Comparison of ENCODE assay signal across 14 mouse cellular contexts in genomic region chr1:186137873-186138272, GRCm38 (mm10). TPM values are rescaled to one million over a fixed set of nuclear protein-coding genes. Genes with fewer than 3 reads are reported as not detected.
DNase-seq lines count a peak whose midpoint lies in the region; ATAC-seq lines count a peak whose summit lies in the region.
"Had no signal": no experiment of that assay in that cellular context is flagged by ENCODE, and none has a peak within 500 bp of the region (broad histone marks: within the 10 kb centered on the region; RNA-seq: fewer than 3 reads in every experiment).

No protein-coding gene starts in this region.

- H3K27ac ChIP-seq in forebrain, embryonic 13.5 days, result no peak overlapping the region
- H3K27ac ChIP-seq in forebrain, embryonic 10.5 days, result no peak overlapping the region
- no peak overlapping the region for H3K27ac ChIP-seq in forebrain, embryonic 16.5 days (ENCODE audit: low read length)
- H3K27ac ChIP-seq: heart, embryonic 15.5 days; hindbrain, embryonic 13.5 days had no signal

- no peaks in the 10 kb centered on the region for H3K4me1 ChIP-seq in forebrain, embryonic 13.5 days
- H3K4me1 ChIP-seq in forebrain, embryonic 10.5 days, result no peaks in the 10 kb centered on the region
- H3K4me1 ChIP-seq in forebrain, embryonic 16.5 days (replicated peaks; ENCODE audit: control insufficient read depth, insufficient read depth, low read length), result no peaks in the 10 kb centered on the region
- H3K4me1 ChIP-seq: heart, embryonic 15.5 days; hindbrain, embryonic 13.5 days had no signal

- H3K4me3 ChIP-seq in forebrain, embryonic 13.5 days, result no peak overlapping the region
- H3K4me3 ChIP-seq in forebrain, embryonic 10.5 days, result no peak overlapping the region
- H3K4me3 ChIP-seq in forebrain, embryonic 16.5 days (replicated peaks; ENCODE audit: low read length), result no peak overlapping the region
- H3K4me3 ChIP-seq: heart, embryonic 15.5 days; hindbrain, embryonic 13.5 days had no signal

- no peaks in the 10 kb centered on the region for H3K27me3 ChIP-seq in forebrain, embryonic 13.5 days
- no peaks in the 10 kb centered on the region for H3K27me3 ChIP-seq in forebrain, embryonic 10.5 days (ENCODE audit: poor library complexity, severe bottlenecking)
- H3K27me3 ChIP-seq in forebrain, embryonic 16.5 days (replicated peaks; ENCODE audit: control insufficient read depth, insufficient read depth, low read length), result peaks cover 28% of the 10 kb centered on the region
- H3K27me3 ChIP-seq: heart, embryonic 15.5 days; hindbrain, embryonic 13.5 days had no signal

- 60% methylated on average over 12 of the region's 12 CpGs for WGBS in forebrain, embryonic 13.5 days
- 85% methylated on average over 12 of the region's 12 CpGs for WGBS in forebrain, embryonic 10.5 days
- 42% methylated on average over 12 of the region's 12 CpGs for WGBS in forebrain, embryonic 16.5 days

- no peak overlapping the region for H3K4me2 ChIP-seq in forebrain, embryonic 13.5 days
- H3K4me2 ChIP-seq in forebrain, embryonic 16.5 days (ENCODE audit: low read length), result no peak overlapping the region
- H3K4me2 ChIP-seq: heart, embryonic 15.5 days; hindbrain, embryonic 13.5 days had no signal

- H3K9me3 ChIP-seq in forebrain, embryonic 13.5 days (replicated peaks), result no peaks in the 10 kb centered on the region
- H3K9me3 ChIP-seq in forebrain, embryonic 10.5 days, result no peaks in the 10 kb centered on the region
- H3K9me3 ChIP-seq in forebrain, embryonic 16.5 days (ENCODE audit: control insufficient read depth, low read length), result no peaks in the 10 kb centered on the region
- H3K9me3 ChIP-seq: heart, embryonic 15.5 days; hindbrain, embryonic 13.5 days had no signal

- H3K9ac ChIP-seq in forebrain, embryonic 13.5 days, result no peak overlapping the region
- no peak overlapping the region for H3K9ac ChIP-seq in forebrain, embryonic 16.5 days (replicated peaks; ENCODE audit: low read depth, low read length)
- H3K9ac ChIP-seq: heart, embryonic 15.5 days; hindbrain, embryonic 13.5 days had no signal

- no peak for DNase-seq in forebrain, embryonic 10.5 days (ENCODE audit: extremely low spot score, low spot score)
- DNase-seq in kidney, postnatal 25 days, result peak; percentile 9 to 47
- no peak for DNase-seq in kidney, adult 8-10 months
- peak; percentile 14 for DNase-seq in lung, postnatal 10 days
- DNase-seq in lung, postnatal 36 days, result no peak
- no peak for DNase-seq in spleen, adult 12 weeks (ENCODE audit: low spot score)
- DNase-seq: B cell, adult 2 months; cerebellum, postnatal 36 days; liver had no signal

- no peaks in the 10 kb centered on the region for H3K36me3 ChIP-seq in forebrain, embryonic 13.5 days (ENCODE audit: poor library complexity, severe bottlenecking)
- H3K36me3 ChIP-seq in forebrain, embryonic 10.5 days (replicated peaks), result no peaks in the 10 kb centered on the region
- no peaks in the 10 kb centered on the region for H3K36me3 ChIP-seq in forebrain, embryonic 16.5 days (ENCODE audit: control insufficient read depth, insufficient read depth)
- H3K36me3 ChIP-seq: heart, embryonic 15.5 days; hindbrain, embryonic 13.5 days had no signal

- ATAC-seq in forebrain, embryonic 13.5 days, result peak; percentile 76
- peak; percentile 91 for ATAC-seq in forebrain, embryonic 16.5 days
- ATAC-seq: intestine, postnatal 0 days had no signal

RNA-seq across cellular contexts. Expression of gene Lyplal1, which starts 20.8 kb away (rescaled TPM):
- 15.7 and 16.2 TPM in 2 replicates for polyA plus RNA-seq in forebrain, embryonic 13.5 days (2015; fragmentation: Nextera tagmentation; extraction: Ambion mirVana)
- 18.3 and 18.8 TPM in 2 replicates for polyA plus RNA-seq in forebrain, embryonic 10.5 days (2016; fragmentation: Nextera tagmentation; extraction: Ambion mirVana)
- 10.3 and 12.2 TPM in 2 replicates for polyA plus RNA-seq in forebrain, embryonic 16.5 days (2015; fragmentation: Nextera tagmentation; extraction: Ambion mirVana)

Comparison
In these comparisons a context has a peak if more than half of its experiments do, and no peak if none do; other contexts are left out.
1. DNase-seq: peak in kidney, postnatal 25 days (2 of 2) and lung, postnatal 10 days (single experiment); none in forebrain, embryonic 10.5 days (single experiment), kidney, adult 8-10 months (0 of 2), lung, postnatal 36 days (single experiment) and spleen, adult 12 weeks (single experiment).